Mouse (Mus musculus) left cerebral cortex, adult 9 months (tissue): ENCODE results near the gene Slc13a5.

ENCODE experiments used
- DNase-seq, 2 experiments: peaks; one replicate each; pipeline ENCODE4 v3.0.0; 2022; ENCODE audit warnings: low spot score in 2 of 2

Gene Slc13a5

GRCm38 (mm10) chr11:72266960-72267560 lies at the start of gene Slc13a5:
Gene Slc13a5 (minus strand): TSS chr11:72267222.
- DNase-seq = no peak

- peak in 1 of 2 experiments; percentile 64 for DNase-seq
Measured at GRCm38 (mm10) chr11:72314151-72314895, 47.3 kb upstream of the Slc13a5 start, which contains the start of gene Fbxo39. Gene Fbxo39 (plus strand): TSS chr11:72314444.

GRCm38 (mm10) chr11:72311355-72312001 lies 44.5 kb upstream of the Slc13a5 start:
- no peak for DNase-seq

DNA sequence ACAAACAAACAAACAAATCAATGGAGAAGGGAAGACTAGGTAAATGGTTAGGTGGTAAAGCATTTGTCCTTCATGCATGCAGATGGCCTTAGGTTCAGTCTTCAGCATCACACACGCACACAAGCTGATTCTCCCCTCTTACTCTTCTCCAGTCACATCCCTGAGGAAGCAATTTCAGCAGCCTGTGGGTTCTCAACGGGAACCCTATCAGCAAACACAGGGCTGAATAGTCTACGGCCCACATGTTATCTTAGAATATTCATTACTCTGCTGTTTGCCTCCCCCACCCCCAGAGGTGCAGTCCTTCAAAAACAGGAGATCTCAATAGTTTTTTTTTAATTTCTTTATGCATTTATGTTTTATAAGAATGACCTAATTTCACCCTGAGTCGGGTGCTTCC lies 43.5 kb upstream of the Slc13a5 start:
- DNase-seq = no peak

- DNase-seq = no peak
Measured at GRCm38 (mm10) chr11:72308982-72309381, 42.0 kb upstream of the Slc13a5 start.

DNA sequence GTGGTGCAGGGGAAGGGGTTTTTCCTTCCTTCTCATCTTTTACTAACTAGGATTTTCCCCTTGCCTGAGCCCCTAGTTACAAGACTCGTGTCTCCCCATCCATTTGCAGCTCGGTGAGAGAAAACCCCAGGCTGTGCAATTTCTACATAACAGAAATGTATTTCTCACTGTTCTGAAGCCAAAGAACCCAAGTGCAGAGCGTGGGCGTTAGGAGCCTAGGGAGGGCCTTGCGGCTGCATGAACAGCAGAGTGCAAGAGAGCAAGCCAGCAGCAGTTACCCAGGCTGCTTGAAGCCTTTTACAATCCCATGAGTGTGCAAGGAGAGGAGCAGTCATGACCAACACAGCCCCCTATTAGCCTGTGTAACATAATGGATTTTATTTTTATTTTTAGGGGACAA lies 40.4 kb upstream of the Slc13a5 start:
- peak in 1 of 2 experiments; percentile 37 for DNase-seq

GRCm38 (mm10) chr11:72302230-72302629 lies 35.2 kb upstream of the Slc13a5 start:
- peak; percentile 43 to 78 for DNase-seq

DNA sequence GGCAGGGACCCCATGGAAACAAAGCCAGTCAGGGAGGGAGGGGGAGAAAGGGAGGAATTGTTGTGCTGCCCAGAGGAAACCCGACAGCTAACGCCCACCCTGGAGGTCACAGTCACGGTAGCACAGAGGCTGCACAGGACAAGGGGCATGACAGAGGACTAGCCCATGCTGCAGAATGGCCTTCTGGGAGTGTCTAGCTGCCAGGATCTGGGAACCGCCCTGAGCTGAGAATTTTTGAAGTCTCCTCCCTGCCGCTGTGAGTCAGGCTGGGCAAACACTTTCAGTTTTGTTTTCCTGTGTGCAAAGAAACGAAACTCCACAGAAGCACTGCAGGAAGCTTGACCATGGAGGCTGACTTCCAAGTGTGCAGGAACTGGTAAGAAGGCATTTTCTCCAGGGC lies 34.3 kb upstream of the Slc13a5 start, which contains the start of gene Xaf1:
Gene Xaf1 (plus strand): TSS at position 296 of the 400 bp plus-strand sequence.
- DNase-seq = peak in 1 of 2 experiments; percentile 50

- no peak for DNase-seq
Measured at GRCm38 (mm10) chr11:72293116-72293515, 26.1 kb upstream of the Slc13a5 start.

DNA sequence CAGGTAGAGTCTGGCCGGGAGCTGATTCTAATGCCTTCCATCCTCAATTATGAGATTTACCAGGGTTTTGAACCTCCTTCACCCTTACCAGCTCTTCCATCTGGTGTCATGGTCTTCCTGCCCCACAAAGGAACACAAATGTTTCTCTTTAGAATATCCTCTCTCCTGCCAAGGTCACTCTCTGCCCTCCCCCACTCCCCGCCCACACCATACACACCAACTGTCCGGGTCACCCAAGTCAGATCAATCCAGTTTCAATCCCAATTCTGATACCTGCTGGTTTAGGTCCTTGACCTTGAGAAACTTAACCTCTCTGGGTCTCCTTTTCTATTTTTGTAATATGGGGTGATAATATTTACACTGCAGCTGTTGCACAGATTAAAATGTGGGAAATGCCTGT lies 20.5 kb upstream of the Slc13a5 start:
- DNase-seq = no peak

- no peak for DNase-seq
Measured at GRCm38 (mm10) chr11:72287126-72287525, 20.1 kb upstream of the Slc13a5 start.

DNA sequence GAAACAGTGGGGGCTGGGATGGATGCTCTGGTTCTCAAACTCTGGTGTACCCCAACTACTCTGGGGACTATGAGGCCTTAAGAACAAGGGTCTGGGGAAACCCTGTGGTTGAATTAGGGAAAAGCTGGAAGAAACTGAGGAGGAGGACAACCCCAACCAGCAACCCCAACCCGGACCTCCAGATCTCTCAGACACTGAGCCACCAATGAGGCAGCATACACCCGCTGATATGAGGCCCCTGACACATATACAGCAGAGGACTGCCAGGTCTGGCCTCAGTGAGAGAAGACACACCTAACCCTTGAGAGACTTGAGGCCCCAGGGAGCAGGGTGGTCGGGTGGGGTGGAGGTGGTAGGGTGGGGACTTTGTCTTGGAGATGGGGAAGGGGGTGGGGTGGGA lies 19.6 kb upstream of the Slc13a5 start:
- no peak for DNase-seq

- DNase-seq = no peak
Measured at GRCm38 (mm10) chr11:72285971-72286480, 19.0 kb upstream of the Slc13a5 start.

DNA sequence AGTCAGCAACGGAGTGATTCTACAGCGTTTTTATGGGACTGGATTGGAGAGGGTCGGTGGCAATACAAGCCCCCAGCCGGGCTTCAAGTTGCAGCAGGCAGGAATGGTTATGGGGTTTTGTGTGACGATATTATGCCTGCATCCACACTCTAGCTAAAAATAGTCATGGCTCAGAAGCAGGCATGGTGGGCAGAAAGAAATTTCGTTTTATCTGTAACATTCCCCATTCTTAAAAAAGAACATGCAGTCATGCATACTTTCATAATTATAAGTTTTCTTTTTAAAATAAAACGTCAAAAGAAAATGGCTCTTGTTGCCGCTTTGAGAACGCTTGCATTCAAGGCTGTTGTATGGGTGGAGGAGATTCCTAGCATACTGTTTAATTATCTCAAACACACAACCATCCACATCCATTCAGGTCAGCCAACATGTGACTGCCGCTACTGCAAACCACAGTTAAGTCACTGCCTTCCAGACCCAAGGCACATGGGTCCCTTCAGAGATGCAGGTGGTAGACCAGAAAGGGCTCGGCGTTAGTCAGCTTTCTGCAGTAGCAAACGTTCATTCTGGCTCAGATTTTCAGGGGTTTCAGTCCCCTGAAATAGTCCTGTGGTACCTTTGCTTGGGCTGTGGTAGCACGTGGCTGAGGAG lies 17.6 kb upstream of the Slc13a5 start:
- DNase-seq = peak in 1 of 2 experiments; percentile 23

DNA sequence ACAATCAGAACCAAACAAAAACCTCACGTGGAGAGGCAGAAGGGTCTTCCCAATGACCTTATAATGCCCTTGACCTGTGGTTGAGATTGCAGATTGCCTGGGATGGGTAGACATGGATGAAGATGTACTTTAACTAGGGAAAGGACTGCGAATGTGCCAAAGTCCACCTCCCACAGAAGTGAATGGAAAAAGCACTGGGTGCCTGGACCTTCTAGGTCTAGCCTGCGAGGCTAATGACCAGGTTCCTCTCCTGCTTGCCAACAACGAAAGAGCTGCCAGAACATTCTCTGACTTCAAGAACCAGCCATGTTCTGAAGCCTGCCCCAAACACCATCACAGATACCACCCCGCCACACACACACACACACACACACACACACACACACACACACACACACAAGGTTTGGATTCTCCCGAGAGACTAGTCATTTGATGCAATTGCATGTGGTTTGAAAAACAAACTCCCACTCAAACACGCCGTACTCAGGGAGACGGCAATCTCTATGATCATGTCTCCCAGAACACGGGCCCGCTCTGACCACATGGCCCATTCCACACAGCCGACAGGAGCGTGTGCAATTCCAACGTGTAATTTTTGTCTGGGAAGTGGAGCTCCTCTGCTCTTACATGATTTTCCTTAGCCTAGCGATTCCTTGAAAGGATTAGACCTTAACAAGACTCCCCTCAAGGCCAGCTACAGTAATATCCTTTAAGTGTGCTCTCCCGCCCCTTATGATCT lies 16.6 kb upstream of the Slc13a5 start:
- DNase-seq = no peak

GRCm38 (mm10) chr11:72281852-72282400 lies 14.9 kb upstream of the Slc13a5 start:
- no peak for DNase-seq

DNA sequence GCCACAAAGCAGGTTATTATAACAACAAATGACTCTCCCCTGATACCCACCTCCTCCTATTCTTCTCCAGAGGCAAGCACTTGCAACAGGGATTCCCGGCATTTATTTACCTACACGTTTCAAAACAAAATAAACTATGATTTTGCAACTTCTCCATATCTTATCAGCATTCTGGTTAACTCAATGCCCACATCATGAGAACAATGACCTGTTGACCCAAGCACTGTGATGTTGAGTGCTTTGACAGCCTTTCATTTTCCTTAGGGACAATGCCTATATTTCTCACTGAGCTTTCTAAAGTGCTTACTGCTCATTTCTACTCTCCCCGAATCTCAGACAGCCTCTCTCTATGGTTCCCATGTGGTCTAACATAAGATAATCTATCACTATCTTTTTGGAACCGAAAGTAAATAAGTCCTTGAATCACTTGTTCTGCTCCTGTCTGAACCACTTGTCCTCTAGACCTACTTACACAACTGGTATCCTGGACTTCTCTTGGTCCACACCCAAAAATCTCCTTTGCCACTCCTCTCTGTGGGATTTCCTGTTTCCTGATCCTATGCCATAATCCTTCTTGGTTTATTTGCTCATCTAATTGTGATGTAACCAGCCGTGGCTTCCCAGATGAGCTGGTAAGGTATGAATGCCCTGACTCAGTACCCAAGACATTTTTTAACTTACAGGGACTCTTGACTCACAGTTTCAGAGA lies 14.3 kb upstream of the Slc13a5 start:
- no peak for DNase-seq

DNA sequence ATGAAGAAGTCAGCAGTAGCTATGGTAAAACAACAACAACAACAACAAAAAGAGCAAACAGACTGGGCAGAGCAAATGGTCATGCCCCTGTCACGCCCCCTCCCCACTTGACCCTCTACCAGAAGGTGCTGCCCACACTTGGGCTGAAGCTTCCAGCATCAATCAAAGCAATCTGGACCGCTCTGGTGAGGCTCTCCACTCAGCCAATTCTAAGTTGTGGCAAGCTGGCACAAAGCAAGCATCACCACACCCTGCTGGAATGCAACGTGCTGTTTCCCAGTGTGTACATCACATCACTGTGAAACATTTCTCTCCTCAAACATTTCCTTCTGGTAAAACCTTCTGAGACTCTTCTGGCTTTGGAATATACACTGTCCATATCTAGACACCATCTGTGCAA lies 6.3 kb upstream of the Slc13a5 start:
- DNase-seq = peak in 1 of 2 experiments; percentile 13

DNA sequence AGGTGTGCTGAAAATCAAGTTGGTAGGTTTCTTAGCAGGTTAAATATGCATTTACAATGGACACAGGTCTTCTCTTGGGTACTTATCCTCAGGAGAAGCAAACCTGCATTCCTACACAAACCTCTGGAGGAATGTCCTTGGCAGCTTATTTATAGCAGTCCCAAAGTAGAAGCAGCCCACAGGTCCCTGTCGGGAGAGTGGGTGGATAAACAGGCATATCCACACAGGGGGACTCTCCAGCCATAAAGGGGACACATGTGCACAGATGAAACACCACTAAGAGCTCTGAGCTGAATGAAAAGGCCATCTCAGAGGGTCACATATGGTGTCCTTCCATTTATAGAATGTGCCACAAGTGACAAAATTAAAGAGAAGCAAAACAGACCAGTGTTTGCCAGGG lies 4.7 kb upstream of the Slc13a5 start:
- DNase-seq = no peak
